In genomic region chr2:157506779-157507178, GRCm38 (mm10) we compare ENCODE assay signal across 8 mouse cellular contexts. TPM values are rescaled to one million over a fixed set of nuclear protein-coding genes. Genes with fewer than 3 reads are reported as not detected.
A peak's percentile ranks its signal among the peaks of the same experiment; 100 is the strongest.
DNase-seq lines count a peak whose midpoint lies in the region; ATAC-seq lines count a peak whose summit lies in the region.

No protein-coding gene starts in this region.

- DNase-seq in heart, postnatal 36 days: no peak
- no peak for DNase-seq in embryonic facial prominence, embryonic 11.5 days (ENCODE audit: low spot score)
- no peak for DNase-seq in urinary bladder, postnatal 36 days (ENCODE audit: low spot score in 2 of 2)
- DNase-seq in spleen, postnatal 10 days (ENCODE audit: low spot score in 2 of 2): no peak
- no peak for DNase-seq in cerebellum, adult 11-12 months

- no peaks in the 10 kb centered on the region for H3K9me3 ChIP-seq in heart, embryonic 15.5 days (replicated peaks)
- no peaks in the 10 kb centered on the region for H3K9me3 ChIP-seq in embryonic facial prominence, embryonic 11.5 days (replicated peaks; ENCODE audit: control insufficient read depth, low read length)
- H3K9me3 ChIP-seq in intestine, embryonic 16.5 days (ENCODE audit: control insufficient read depth, low read length): no peaks in the 10 kb centered on the region
- H3K9me3 ChIP-seq in midbrain, embryonic 13.5 days: no peaks in the 10 kb centered on the region

- peak overlapping the region; percentile 14; the same call in 1 of the 2 replicates for H3K4me2 ChIP-seq in heart, embryonic 15.5 days
- no peak overlapping the region for H3K4me2 ChIP-seq in embryonic facial prominence, embryonic 11.5 days (ENCODE audit: low read depth, low read length)
- H3K4me2 ChIP-seq in intestine, embryonic 16.5 days (ENCODE audit: low read depth, low read length): no peak overlapping the region
- H3K4me2 ChIP-seq in midbrain, embryonic 13.5 days (replicated peaks): no peak overlapping the region

- intact Hi-C loops in heart, postnatal 36 days (cut with DNase I): no loop called here

- no peak overlapping the region for H3K9ac ChIP-seq in heart, embryonic 15.5 days
- no peak overlapping the region for H3K9ac ChIP-seq in embryonic facial prominence, embryonic 11.5 days (replicated peaks; ENCODE audit: low read length)
- no peak overlapping the region for H3K9ac ChIP-seq in intestine, embryonic 16.5 days (ENCODE audit: low read depth, low read length)
- H3K9ac ChIP-seq in midbrain, embryonic 13.5 days (replicated peaks): no peak overlapping the region

- ATAC-seq in heart, embryonic 15.5 days (replicated peaks; ENCODE audit: insufficient number of reproducible peaks, insufficient read depth, low FRiP score, low read depth): no peak
- no peak for ATAC-seq in embryonic facial prominence, embryonic 11.5 days (replicated peaks; ENCODE audit: insufficient number of reproducible peaks, low FRiP score, low TSS enrichment, low read depth)
- 0 out of 2 replicates have a peak, but pooled peaks have one; percentile 7 for ATAC-seq in intestine, embryonic 16.5 days
- ATAC-seq in midbrain, embryonic 13.5 days: peak; percentile 53

- no peaks in the 10 kb centered on the region for H3K36me3 ChIP-seq in heart, embryonic 15.5 days
- H3K36me3 ChIP-seq in embryonic facial prominence, embryonic 11.5 days (replicated peaks; ENCODE audit: control insufficient read depth, insufficient read depth, low read depth, low read length): no peaks in the 10 kb centered on the region
- H3K36me3 ChIP-seq in intestine, embryonic 16.5 days (ENCODE audit: control insufficient read depth, insufficient read depth, low read length): no peaks in the 10 kb centered on the region
- H3K36me3 ChIP-seq in midbrain, embryonic 13.5 days: no peaks in the 10 kb centered on the region

- no peaks in the 10 kb centered on the region for H3K4me1 ChIP-seq in heart, embryonic 15.5 days (replicated peaks)
- H3K4me1 ChIP-seq in embryonic facial prominence, embryonic 11.5 days (ENCODE audit: control insufficient read depth, insufficient read depth, low read length): peaks cover 4% of the 10 kb centered on the region; the same call in 1 of the 2 replicates
- H3K4me1 ChIP-seq in intestine, embryonic 16.5 days (ENCODE audit: control insufficient read depth, insufficient read depth, low read length): peaks cover 8% of the 10 kb centered on the region
- peaks cover 46% of the 10 kb centered on the region for H3K4me1 ChIP-seq in midbrain, embryonic 13.5 days (replicated peaks)

- H3K27me3 ChIP-seq in heart, embryonic 15.5 days: peaks cover 35% of the 10 kb centered on the region
- H3K27me3 ChIP-seq in embryonic facial prominence, embryonic 11.5 days (ENCODE audit: control insufficient read depth, insufficient read depth, low read length): no peaks in the 10 kb centered on the region
- no peaks in the 10 kb centered on the region for H3K27me3 ChIP-seq in intestine, embryonic 16.5 days (replicated peaks; ENCODE audit: control insufficient read depth, insufficient read depth, low read length)
- H3K27me3 ChIP-seq in midbrain, embryonic 13.5 days: no peaks in the 10 kb centered on the region

- H3K27ac ChIP-seq in heart, embryonic 15.5 days: no peak overlapping the region
- H3K27ac ChIP-seq in embryonic facial prominence, embryonic 11.5 days (replicated peaks; ENCODE audit: low read depth, low read length): peak overlapping the region; percentile 47
- H3K27ac ChIP-seq in intestine, embryonic 16.5 days (ENCODE audit: low read length): no peak overlapping the region
- H3K27ac ChIP-seq in midbrain, embryonic 13.5 days: peak overlapping the region; percentile 35; the same call in 1 of the 2 replicates

- no peak overlapping the region for H3K4me3 ChIP-seq in heart, embryonic 15.5 days
- H3K4me3 ChIP-seq in embryonic facial prominence, embryonic 11.5 days (ENCODE audit: low read depth, low read length): no peak overlapping the region
- no peak overlapping the region for H3K4me3 ChIP-seq in intestine, embryonic 16.5 days (ENCODE audit: low read length)
- no peak overlapping the region for H3K4me3 ChIP-seq in midbrain, embryonic 13.5 days (replicated peaks)

- WGBS in heart, embryonic 15.5 days: 25% methylated on average over 14 of the region's 14 CpGs
- WGBS in embryonic facial prominence, embryonic 11.5 days: 41% methylated on average over 14 of the region's 14 CpGs
- WGBS in intestine, embryonic 16.5 days: 20% methylated on average over 14 of the region's 14 CpGs
- WGBS in midbrain, embryonic 13.5 days: 19% methylated on average over 14 of the region's 14 CpGs

RNA-seq across cellular contexts. Expression of gene Nnat, which starts 53.1 kb away (rescaled TPM):
- polyA plus RNA-seq in heart, embryonic 15.5 days (2015; fragmentation: Nextera tagmentation; extraction: Ambion mirVana): 54.1 and 117 TPM in 2 replicates
- under 1 TPM; 0.51 to 0.89 TPM for total RNA-seq in heart, postnatal 36 days (2021)
- polyA plus RNA-seq in embryonic facial prominence, embryonic 11.5 days (2014; fragmentation: Nextera tagmentation; extraction: Ambion mirVana): 1,482 and 1,542 TPM in 2 replicates
- polyA plus RNA-seq in intestine, embryonic 16.5 days (2015; fragmentation: Nextera tagmentation; extraction: Ambion mirVana): 302 and 323 TPM in 2 replicates
- polyA plus RNA-seq in midbrain, embryonic 13.5 days (2015; fragmentation: Nextera tagmentation; extraction: Ambion mirVana): 8,644 and 8,868 TPM in 2 replicates

Comparison
In these comparisons a context has a peak if more than half of its experiments do, and no peak if none do; other contexts are left out.
1. ATAC-seq: peak in intestine, embryonic 16.5 days (single experiment) and midbrain, embryonic 13.5 days (single experiment); none in heart, embryonic 15.5 days (single experiment) and embryonic facial prominence, embryonic 11.5 days (single experiment).
2. H3K27ac ChIP-seq: peak in embryonic facial prominence, embryonic 11.5 days (single experiment) and midbrain, embryonic 13.5 days (single experiment); none in heart, embryonic 15.5 days (single experiment) and intestine, embryonic 16.5 days (single experiment).